Comparison of ENCODE assay signal across 8 mouse cellular contexts in the genomic region with DNA sequence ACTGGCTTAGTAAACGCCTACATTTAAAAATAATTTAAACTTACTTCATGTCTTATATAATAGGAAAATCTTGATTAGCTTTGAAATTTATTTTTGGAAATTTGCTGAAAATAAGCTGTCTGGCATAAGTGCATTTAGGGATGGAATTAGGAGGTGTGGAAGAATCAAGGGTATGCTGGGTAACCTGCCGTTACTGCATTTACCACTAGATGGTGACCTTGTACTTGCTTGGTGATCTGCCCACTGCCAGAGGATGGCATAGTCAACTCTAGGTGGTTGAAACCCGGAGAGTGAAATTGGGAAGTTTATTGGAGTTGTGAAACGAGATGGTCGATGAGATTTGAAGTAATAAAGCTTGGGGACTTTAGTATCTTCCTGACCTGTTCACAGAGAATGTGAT.
DNase-seq lines count a peak whose midpoint lies in the region; ATAC-seq and TF ChIP-seq lines count a peak whose summit lies in the region.

No protein-coding gene starts in this region.

- no peak overlapping the region for H3K4me2 ChIP-seq in stomach, postnatal 0 days (replicated peaks; ENCODE audit: low read depth)

- H3K36me3 ChIP-seq in stomach, postnatal 0 days (ENCODE audit: control insufficient read depth, insufficient read depth, low read length): no peaks in the 10 kb centered on the region

- no peak for TF ChIP-seq EP300 in stomach, postnatal 0 days (optimal IDR thresholded peaks at IDR 0.05)

- ATAC-seq in megakaryocyte progenitor cell, adult 5-6 weeks (replicated peaks; ENCODE audit: poor library complexity): peak; percentile 100
- no peak for ATAC-seq in stomach, postnatal 0 days (ENCODE audit: low FRiP score, low TSS enrichment)

- H3K27me3 ChIP-seq in stomach, postnatal 0 days (ENCODE audit: control insufficient read depth, insufficient read depth, low read length): no peaks in the 10 kb centered on the region

- H3K4me3 ChIP-seq in stomach, postnatal 0 days (ENCODE audit: low read depth, low read length): no peak overlapping the region

- TF ChIP-seq CTCF in stomach, postnatal 0 days (IDR thresholded peaks at IDR 0.05; ENCODE audit: low read depth): peak; percentile 91

- H3K9me3 ChIP-seq in stomach, postnatal 0 days (ENCODE audit: control insufficient read depth, low read length): no peaks in the 10 kb centered on the region

- WGBS in stomach, postnatal 0 days: 25% methylated on average over 5 of the region's 5 CpGs

- H3K27ac ChIP-seq in stomach, postnatal 0 days (replicated peaks): no peak overlapping the region

- no peak overlapping the region for H3K9ac ChIP-seq in stomach, postnatal 0 days (ENCODE audit: low read length)

- no peaks in the 10 kb centered on the region for H3K4me1 ChIP-seq in stomach, postnatal 0 days (replicated peaks; ENCODE audit: control insufficient read depth, insufficient read depth)

- peak; percentile 13 to 74 for DNase-seq in adrenal gland, adult (ENCODE audit: inconsistent age in 2 of 2, low spot score in 1 of 2)
- DNase-seq in adrenal gland, postnatal 25 days: no peak
- DNase-seq in 416B (ENCODE audit: low read depth): peak; percentile 65
- peak; percentile 41 for DNase-seq in cerebellum, adult 8-10 months
- peak; percentile 43 to 62 for DNase-seq in frontal cortex, postnatal 10 days (ENCODE audit: low spot score in 2 of 2)
- DNase-seq in kidney, postnatal 4 days: peak; percentile 26 to 39
- peak; percentile 19 for DNase-seq in stomach, postnatal 0 days (ENCODE audit: low spot score)
